Mouse (Mus musculus): ENCODE data around the gene Bod1.

The Bod1 gene

GRCm38 (mm10) chr11:31669172-31669869 lies 2.4 kb downstream of the Bod1 start:
- no peak for DNase-seq (ENCODE audit: low spot score in 2 of 2)

- no peak for DNase-seq (ENCODE audit: low spot score in 2 of 2)
Observed at GRCm38 (mm10) chr11:31664186-31664585, 7.5 kb downstream of the Bod1 start.

DNA sequence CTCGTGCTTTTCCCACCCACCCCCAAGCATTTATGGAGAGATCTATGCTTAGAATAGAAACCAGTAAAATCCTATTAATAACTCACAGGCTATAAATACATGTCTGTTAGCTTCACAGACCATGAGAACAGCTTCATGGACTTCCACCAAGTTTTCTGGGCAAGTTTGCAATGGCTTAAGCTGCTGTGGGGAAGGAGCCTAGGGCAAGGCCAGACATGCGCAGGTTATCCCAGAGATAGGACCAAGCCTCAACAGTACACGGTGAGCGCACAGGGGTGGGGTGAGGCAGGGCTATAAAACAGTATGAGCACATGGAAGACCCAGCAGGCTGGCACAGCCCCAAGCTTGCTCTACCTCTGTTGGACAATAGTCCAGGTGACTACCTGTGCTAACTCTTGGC lies 8.2 kb downstream of the Bod1 start:
- DNase-seq (ENCODE audit: low spot score in 2 of 2): no peak

GRCm38 (mm10) chr11:31662872-31663446 lies 8.7 kb downstream of the Bod1 start:
- no peak for DNase-seq (ENCODE audit: low spot score in 2 of 2)

DNA sequence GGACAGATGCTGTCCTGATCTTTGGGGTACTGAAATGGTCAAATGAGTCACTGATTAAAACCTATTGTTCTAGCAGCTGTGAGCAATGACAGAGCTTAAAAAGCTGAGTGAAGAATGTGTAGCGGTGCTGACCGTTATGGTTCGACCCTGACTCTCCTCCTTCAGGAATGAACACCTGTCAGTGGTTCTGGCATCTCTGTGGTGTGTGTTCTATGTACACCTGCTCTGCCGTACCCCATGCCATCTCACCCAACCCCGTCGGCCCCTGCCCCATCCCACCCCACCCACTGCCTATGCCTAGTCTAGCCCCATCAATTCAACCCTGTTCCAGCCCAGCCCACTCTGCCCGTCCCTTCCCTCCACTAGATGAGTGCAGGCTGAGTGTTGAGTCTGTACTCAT lies 9.5 kb downstream of the Bod1 start:
- DNase-seq (ENCODE audit: low spot score in 2 of 2): no peak

- no peak for DNase-seq (ENCODE audit: low spot score in 2 of 2)
Observed at GRCm38 (mm10) chr11:31657806-31658175, 13.9 kb downstream of the Bod1 start.

- no peak for DNase-seq (ENCODE audit: low spot score in 2 of 2)
Observed at GRCm38 (mm10) chr11:31657168-31657805, 14.4 kb downstream of the Bod1 start.

DNA sequence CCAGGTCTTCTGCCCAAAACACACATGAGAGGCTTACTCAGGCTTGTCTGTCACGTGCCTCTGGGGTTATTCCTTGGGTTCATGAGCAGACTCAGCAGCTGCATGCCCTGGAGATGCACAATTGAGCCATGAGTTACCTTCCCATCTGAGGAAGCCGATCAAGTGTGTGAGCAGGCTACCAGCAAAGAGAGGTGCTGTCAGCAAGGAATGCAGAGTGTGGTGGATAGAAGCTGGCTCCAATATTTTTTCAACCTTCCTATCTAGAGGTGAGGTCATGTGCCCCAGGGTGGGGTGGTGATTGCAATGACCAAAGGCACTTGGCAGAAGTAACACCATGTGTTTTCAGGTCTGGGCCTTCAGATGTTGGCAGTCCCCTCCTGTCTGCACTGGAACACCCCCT lies 22.2 kb downstream of the Bod1 start:
- no peak for DNase-seq (ENCODE audit: low spot score in 2 of 2)

DNA sequence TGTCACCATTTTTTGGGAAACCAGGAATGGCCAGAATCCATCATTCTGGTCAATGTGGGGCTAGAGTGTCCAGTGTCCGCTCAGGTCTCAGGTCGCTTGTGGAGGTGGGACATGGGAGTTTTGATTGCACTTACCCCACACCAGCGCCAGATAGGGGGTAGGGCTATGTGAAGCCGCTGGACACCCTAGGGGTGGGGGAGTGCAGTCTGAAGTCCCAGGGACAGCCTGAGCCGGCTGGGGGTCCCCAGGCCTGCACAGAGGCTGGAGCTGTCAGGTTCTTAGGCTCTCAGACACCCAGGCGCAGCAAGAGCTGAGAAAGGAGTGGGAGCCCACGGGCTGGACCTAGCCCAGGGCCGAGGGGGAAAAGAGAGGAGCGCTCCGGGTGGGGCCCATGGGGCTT lies 24.4 kb downstream of the Bod1 start:
- DNase-seq (ENCODE audit: low spot score in 2 of 2): no peak

- no peak for DNase-seq (ENCODE audit: low spot score in 2 of 2)
Observed at GRCm38 (mm10) chr11:31646571-31646970, 25.1 kb downstream of the Bod1 start.

DNA sequence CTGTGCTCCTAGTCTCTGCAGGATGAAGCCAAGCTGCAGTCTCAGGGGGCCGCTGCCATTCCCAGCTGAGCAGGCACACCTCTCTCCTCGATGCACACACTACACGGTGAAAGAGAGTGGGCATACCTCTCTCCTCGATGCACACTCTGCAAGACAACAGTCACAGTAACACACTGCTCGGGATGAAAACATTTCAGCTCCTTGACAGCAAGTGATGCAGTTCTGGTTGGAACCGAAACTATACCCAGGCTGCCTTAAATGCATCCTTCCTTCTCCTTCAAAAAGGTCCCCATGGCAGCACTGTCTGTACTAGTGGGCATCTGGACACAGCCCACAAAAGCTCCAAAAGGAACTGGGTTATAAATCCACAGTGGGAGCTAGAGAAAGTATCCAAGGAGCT lies 28.6 kb downstream of the Bod1 start:
- DNase-seq (ENCODE audit: low spot score in 2 of 2): no peak

DNA sequence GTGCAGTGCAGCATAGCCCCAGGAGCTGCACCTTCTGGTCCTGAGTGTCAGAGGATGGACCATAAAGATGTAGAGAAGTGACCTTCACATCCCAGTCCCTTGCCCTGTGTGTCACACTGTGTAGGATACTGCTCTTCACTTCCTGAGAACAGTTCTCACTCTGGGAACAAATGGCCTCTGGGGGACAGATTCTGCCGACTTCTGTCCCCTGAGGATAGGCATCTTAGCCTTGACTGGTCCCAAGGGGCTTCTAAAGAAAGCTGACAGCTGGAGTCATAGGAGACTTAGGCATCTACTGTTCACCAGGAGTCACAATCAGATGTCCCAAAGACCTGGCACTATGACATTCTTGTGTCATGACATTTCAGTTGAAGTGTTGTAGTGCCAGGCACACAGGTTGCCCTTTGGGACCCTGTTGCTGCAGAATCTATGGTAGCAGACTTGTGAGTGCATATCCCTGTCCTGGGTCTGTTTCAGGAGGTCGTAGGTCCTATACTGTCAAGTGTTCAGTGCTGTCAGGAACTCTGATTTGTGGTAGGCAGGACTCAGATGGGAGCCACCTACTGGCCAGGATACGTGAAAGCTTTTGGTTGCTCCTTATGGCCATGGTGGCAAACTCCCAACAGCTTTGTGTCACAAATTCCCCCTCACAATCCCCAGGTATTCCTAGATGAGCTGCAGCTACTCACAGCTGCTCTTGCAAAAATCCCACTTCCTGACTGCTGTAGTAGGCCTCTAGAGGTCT lies 30.4 kb downstream of the Bod1 start:
- no peak for DNase-seq (ENCODE audit: low spot score in 2 of 2)

- no peak for DNase-seq (ENCODE audit: low spot score in 2 of 2)
Observed at GRCm38 (mm10) chr11:31640187-31640586, 31.5 kb downstream of the Bod1 start.

DNA sequence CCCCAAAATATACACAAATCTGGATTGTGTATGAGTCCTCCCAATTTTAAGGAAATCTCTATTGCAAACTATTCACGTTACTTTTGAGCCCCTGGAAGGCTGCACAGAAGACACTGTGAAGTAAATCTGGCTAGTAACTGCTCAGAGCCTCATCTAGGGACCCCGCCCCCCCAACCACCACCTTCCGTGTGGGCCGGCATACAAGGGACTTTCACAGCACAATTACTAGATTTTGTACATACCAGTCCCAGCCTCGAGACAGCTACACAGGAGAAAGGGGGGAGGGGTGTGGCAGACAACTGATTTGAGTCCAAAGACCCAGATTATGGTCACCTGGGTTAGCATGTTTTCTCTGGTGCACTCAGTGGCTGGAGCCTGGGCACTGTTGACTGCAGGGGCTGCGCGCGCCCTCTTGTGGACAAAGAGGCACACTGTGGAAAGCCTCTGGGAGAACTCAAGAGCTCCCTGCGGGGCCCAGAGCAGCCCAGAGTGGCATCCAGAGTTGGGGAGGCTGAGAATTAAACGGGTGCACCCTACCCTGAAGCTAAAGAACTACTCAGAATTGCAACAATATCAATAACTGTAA lies 33.8 kb downstream of the Bod1 start:
- DNase-seq (ENCODE audit: low spot score in 2 of 2): peak; percentile 44 to 83

DNA sequence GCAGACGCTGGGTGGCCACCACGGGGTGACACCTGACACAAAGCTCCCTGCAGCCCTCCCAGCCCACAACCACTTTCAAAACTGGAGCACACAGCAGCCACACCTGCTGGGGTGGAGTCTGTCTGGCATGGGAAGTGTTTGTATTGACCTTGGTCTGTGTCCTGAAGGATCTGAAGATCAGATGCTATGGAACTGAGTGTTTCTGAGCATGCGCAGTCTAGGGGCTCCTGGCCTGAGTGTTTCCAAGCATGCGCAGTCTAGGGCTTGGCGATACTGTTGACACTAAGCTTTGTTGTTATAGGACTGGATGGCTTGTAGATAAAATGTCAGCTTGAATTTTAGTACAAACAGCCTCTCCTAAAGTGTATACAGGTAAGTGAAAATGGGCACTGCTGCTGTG lies 43.0 kb downstream of the Bod1 start:
- no peak for DNase-seq (ENCODE audit: low spot score in 2 of 2)

- no peak for DNase-seq (ENCODE audit: low spot score in 2 of 2)
Observed at GRCm38 (mm10) chr11:31620796-31621195, 50.9 kb downstream of the Bod1 start.

GRCm38 (mm10) chr11:31617797-31618196 lies 53.9 kb downstream of the Bod1 start:
- no peak for DNase-seq (ENCODE audit: low spot score in 2 of 2)

- no peak for DNase-seq (ENCODE audit: low spot score in 2 of 2)
Observed at GRCm38 (mm10) chr11:31617236-31617635, 54.4 kb downstream of the Bod1 start.

DNA sequence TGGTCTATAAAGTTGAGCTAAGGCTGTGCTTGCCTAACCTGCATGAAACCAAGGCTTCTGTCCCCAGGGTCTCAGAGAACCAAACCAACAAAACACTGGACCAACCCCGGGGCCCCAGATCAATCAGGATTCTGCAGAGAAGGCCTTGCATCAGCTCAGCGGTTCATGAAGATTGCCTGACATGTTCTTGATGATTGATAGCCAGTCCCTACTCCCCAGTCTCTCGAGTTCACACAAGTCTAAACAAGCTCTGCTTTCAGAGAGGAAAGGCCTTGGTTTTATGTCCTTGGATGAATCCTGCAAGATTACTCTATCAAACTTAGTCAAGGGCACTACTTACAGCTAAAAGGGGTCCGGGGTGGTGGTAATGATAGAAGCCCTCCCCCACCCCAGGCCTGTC lies 55.0 kb downstream of the Bod1 start:
- no peak for DNase-seq (ENCODE audit: low spot score in 2 of 2)

All from spleen, postnatal 4 days (tissue).